Mouse (Mus musculus): Measurements from ENCODE around the gene Atp8b2. TPM values are rescaled to one million over a fixed set of nuclear protein-coding genes. Genes with fewer than 3 reads are reported as not detected.

The Atp8b2 gene
- polyA plus RNA-seq, 2 experiments, result 20.5 to 88.4 TPM

DNA sequence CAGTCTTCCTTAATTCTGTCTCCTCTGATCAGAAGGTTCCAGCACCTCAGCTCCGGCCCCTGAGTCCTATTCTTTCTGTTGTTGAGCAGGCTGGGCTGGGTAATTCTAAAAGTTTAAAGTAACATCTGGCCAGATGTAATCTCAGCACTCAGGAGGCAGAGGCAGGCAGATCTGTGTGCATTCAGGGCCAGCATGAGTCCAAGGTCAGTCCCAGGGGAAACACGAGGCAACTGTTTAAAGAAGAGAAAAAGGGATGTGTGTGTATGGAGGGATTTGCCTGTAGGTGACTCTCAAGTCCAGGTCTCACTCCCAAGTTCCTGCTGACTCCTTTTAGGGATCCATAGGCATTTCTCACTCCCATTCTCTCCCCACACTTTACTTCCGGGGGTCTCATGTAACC, 55.5 kb downstream of the Atp8b2 start:
- peaks cover 6% of the 10 kb centered on the region; the same call in 1 of the 2 replicates for H3K27me3 ChIP-seq (ENCODE audit: control insufficient read depth, insufficient read depth, low read length)
- H3K36me3 ChIP-seq (ENCODE audit: control insufficient read depth, insufficient read depth, low read length), result no peaks in the 10 kb centered on the region
- TF ChIP-seq POLR2A (IDR thresholded peaks at IDR 0.05; ENCODE audit: borderline replicate concordance, extremely low read depth, insufficient read depth, insufficient read length), result no peak
- H3K27ac ChIP-seq (replicated peaks; ENCODE audit: low read depth, low read length), result no peak overlapping the region
- no peak overlapping the region for H3K4me2 ChIP-seq (replicated peaks; ENCODE audit: low read depth, low read length, severe bottlenecking)
- H3K4me3 ChIP-seq (replicated peaks; ENCODE audit: low read length), result no peak overlapping the region
- DNase-seq (ENCODE audit: low spot score) (no peak), ATAC-seq (ENCODE audit: low FRiP score, low read depth) (no peak)
- 83% methylated on average over 3 of the region's 3 CpGs for WGBS
- no peak overlapping the region for H3K9ac ChIP-seq (ENCODE audit: low read depth, low read length, severe bottlenecking)
- peaks cover 2% of the 10 kb centered on the region; the same call in 1 of the 2 replicates for H3K4me1 ChIP-seq (ENCODE audit: control insufficient read depth, insufficient read depth, low read length)
- no peaks in the 10 kb centered on the region for H3K9me3 ChIP-seq (ENCODE audit: control insufficient read depth, low read length)

DNA sequence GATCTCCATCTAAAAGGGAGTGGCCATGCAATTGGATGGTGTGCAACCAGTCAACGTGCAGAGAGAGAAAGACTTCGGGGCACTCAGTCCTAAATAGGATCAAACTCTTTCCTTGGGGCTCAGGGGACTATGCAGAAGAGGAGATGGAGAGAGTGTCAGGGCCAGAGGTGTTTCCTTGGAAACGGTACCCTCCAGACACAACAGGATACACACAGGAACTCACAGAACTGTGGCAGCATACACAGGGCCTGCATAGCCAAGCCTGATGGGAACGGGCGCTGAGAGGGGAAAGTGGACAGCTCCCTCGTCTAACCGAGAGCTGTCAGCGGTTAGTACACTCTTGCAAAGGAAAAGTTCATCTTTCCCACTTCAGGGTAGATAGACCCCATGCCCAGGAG, 63.8 kb downstream of the Atp8b2 start:
- no peak for TF ChIP-seq POLR2A (IDR thresholded peaks at IDR 0.05; ENCODE audit: borderline replicate concordance, extremely low read depth, insufficient read depth, insufficient read length)
- no peak overlapping the region for H3K27ac ChIP-seq (replicated peaks; ENCODE audit: low read depth, low read length)
- no peak overlapping the region for H3K4me3 ChIP-seq (replicated peaks; ENCODE audit: low read length)
- H3K27me3 ChIP-seq (ENCODE audit: control insufficient read depth, insufficient read depth, low read length), result no peaks in the 10 kb centered on the region
- no peaks in the 10 kb centered on the region for H3K36me3 ChIP-seq (ENCODE audit: control insufficient read depth, insufficient read depth, low read length)
- ATAC-seq (ENCODE audit: low FRiP score, low read depth), result no peak
- no peak for DNase-seq (ENCODE audit: low spot score)
- no peak overlapping the region for H3K4me2 ChIP-seq (replicated peaks; ENCODE audit: low read depth, low read length, severe bottlenecking)
- 70% methylated on average over 8 of the region's 8 CpGs for WGBS
- H3K9me3 ChIP-seq (ENCODE audit: control insufficient read depth, low read length), result no peaks in the 10 kb centered on the region
- H3K9ac ChIP-seq (ENCODE audit: low read depth, low read length, severe bottlenecking), result no peak overlapping the region
- H3K4me1 ChIP-seq (ENCODE audit: control insufficient read depth, insufficient read depth, low read length), result no peaks in the 10 kb centered on the region; the same call in 1 of the 2 replicates

GRCm38 (mm10) chr3:89898870-89899510, 64.3 kb downstream of the Atp8b2 start:
- no peak for DNase-seq (ENCODE audit: low spot score)

GRCm38 (mm10) chr3:89898011-89898410, 65.3 kb downstream of the Atp8b2 start:
- H3K9me3 ChIP-seq (ENCODE audit: control insufficient read depth, low read length), result no peaks in the 10 kb centered on the region
- H3K9ac ChIP-seq (ENCODE audit: low read depth, low read length, severe bottlenecking), result no peak overlapping the region
- ATAC-seq (ENCODE audit: low FRiP score, low read depth) (no peak), DNase-seq (ENCODE audit: low spot score) (no peak)
- H3K36me3 ChIP-seq (ENCODE audit: control insufficient read depth, insufficient read depth, low read length), result no peaks in the 10 kb centered on the region
- H3K4me1 ChIP-seq (ENCODE audit: control insufficient read depth, insufficient read depth, low read length), result no peaks in the 10 kb centered on the region; the same call in 1 of the 2 replicates
- no peak overlapping the region for H3K27ac ChIP-seq (replicated peaks; ENCODE audit: low read depth, low read length)
- H3K4me3 ChIP-seq (replicated peaks; ENCODE audit: low read length), result no peak overlapping the region
- TF ChIP-seq POLR2A (IDR thresholded peaks at IDR 0.05; ENCODE audit: borderline replicate concordance, extremely low read depth, insufficient read depth, insufficient read length), result no peak
- H3K4me2 ChIP-seq (replicated peaks; ENCODE audit: low read depth, low read length, severe bottlenecking), result no peak overlapping the region
- whole genome bisulfite sequencing, result 68% methylated on average over 10 of the region's 10 CpGs
- no peaks in the 10 kb centered on the region for H3K27me3 ChIP-seq (ENCODE audit: control insufficient read depth, insufficient read depth, low read length)

More at GRCm38 (mm10) chr3:89898870-89899510, 64.3 kb downstream of the Atp8b2 start:
- TF ChIP-seq POLR2A (IDR thresholded peaks at IDR 0.05; ENCODE audit: borderline replicate concordance, extremely low read depth, insufficient read depth, insufficient read length), result no peak
- 60% methylated on average over 5 of the region's 5 CpGs for WGBS
- Histone ChIP-seq H3K4me2 (replicated peaks; ENCODE audit: low read depth, low read length, severe bottlenecking) (no peak overlapping the region), H3K27me3 (ENCODE audit: control insufficient read depth, insufficient read depth, low read length) (no peaks in the 10 kb centered on the region), H3K36me3 (ENCODE audit: control insufficient read depth, insufficient read depth, low read length) (no peaks in the 10 kb centered on the region), H3K27ac (replicated peaks; ENCODE audit: low read depth, low read length) (no peak overlapping the region), H3K4me3 (replicated peaks; ENCODE audit: low read length) (no peak overlapping the region), H3K4me1 (ENCODE audit: control insufficient read depth, insufficient read depth, low read length) (no peaks in the 10 kb centered on the region; the same call in 1 of the 2 replicates), H3K9ac (ENCODE audit: low read depth, low read length, severe bottlenecking) (no peak overlapping the region), H3K9me3 (ENCODE audit: control insufficient read depth, low read length) (no peaks in the 10 kb centered on the region)
- ATAC-seq (ENCODE audit: low FRiP score, low read depth), result no peak

GRCm38 (mm10) chr3:89897204-89897796, 66.0 kb downstream of the Atp8b2 start:
- no peaks in the 10 kb centered on the region; the same call in 1 of the 2 replicates for H3K4me1 ChIP-seq (ENCODE audit: control insufficient read depth, insufficient read depth, low read length)
- TF ChIP-seq POLR2A (IDR thresholded peaks at IDR 0.05; ENCODE audit: borderline replicate concordance, extremely low read depth, insufficient read depth, insufficient read length), result no peak
- no peaks in the 10 kb centered on the region for H3K27me3 ChIP-seq (ENCODE audit: control insufficient read depth, insufficient read depth, low read length)
- no peaks in the 10 kb centered on the region for H3K36me3 ChIP-seq (ENCODE audit: control insufficient read depth, insufficient read depth, low read length)
- H3K27ac ChIP-seq (replicated peaks; ENCODE audit: low read depth, low read length), result no peak overlapping the region
- 62% methylated on average over 8 of the region's 8 CpGs for WGBS
- ATAC-seq (ENCODE audit: low FRiP score, low read depth) (no peak), DNase-seq (ENCODE audit: low spot score) (no peak)
- no peak overlapping the region for H3K9ac ChIP-seq (ENCODE audit: low read depth, low read length, severe bottlenecking)
- no peak overlapping the region for H3K4me3 ChIP-seq (replicated peaks; ENCODE audit: low read length)
- H3K4me2 ChIP-seq (replicated peaks; ENCODE audit: low read depth, low read length, severe bottlenecking), result no peak overlapping the region
- no peaks in the 10 kb centered on the region for H3K9me3 ChIP-seq (ENCODE audit: control insufficient read depth, low read length)
